Mouse (Mus musculus) megakaryocyte, embryonic 14.5 days (primary cell): ENCODE results near the gene Rdh16f1.

Source experiments
- FLI1 ChIP-seq: IDR thresholded peaks from 2 replicates; pipeline ENCODE4 v1.6.1; 2012; ENCODE audit warnings: low read length, inconsistent platforms, mixed read lengths
- GATA1 ChIP-seq: IDR thresholded peaks from 3 replicates; pipeline ENCODE4 v1.6.1; 2012; ENCODE audit warnings: mixed read lengths, low read length, inconsistent platforms, borderline replicate concordance

DNA sequence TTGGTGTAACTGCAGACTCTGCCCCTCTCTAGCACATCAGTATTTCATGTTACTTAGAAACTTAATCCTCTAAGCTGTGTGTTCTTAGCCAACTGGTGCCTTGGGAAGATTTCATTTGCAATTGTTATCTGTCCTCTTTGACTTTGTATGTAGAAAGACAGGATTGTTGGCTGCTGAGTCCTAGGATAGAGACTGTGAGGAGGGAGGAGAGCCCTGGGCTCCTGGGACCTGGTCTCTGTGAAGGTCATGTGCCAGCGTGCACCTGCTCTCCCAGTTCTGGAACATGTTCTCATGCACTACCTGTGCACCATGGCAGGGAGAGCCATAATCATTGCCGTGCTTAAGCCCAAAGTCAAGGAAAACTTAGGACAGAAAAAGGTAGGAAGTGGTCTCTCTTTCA is 42.0 kb downstream of the Rdh16f1 start:
- no peak for TF ChIP-seq GATA1
- TF ChIP-seq FLI1: no peak
